Mouse (Mus musculus) mesoderm, embryonic 11.5 days (tissue): ENCODE results near the gene Masp2.

ENCODE experiments used
- DNase-seq: peaks from one replicate; pipeline ENCODE4 v3.0.0-alpha.2; 2012; ENCODE audit warnings: low read depth, low spot score

The Masp2 gene

GRCm38 (mm10) chr4:148635309-148635708, 33.0 kb downstream of the Masp2 start:
- DNase-seq = no peak

- DNase-seq = no peak
Measured at GRCm38 (mm10) chr4:148638302-148638701, 35.9 kb downstream of the Masp2 start.

GRCm38 (mm10) chr4:148639455-148639854, 37.1 kb downstream of the Masp2 start:
- DNase-seq = no peak

DNA sequence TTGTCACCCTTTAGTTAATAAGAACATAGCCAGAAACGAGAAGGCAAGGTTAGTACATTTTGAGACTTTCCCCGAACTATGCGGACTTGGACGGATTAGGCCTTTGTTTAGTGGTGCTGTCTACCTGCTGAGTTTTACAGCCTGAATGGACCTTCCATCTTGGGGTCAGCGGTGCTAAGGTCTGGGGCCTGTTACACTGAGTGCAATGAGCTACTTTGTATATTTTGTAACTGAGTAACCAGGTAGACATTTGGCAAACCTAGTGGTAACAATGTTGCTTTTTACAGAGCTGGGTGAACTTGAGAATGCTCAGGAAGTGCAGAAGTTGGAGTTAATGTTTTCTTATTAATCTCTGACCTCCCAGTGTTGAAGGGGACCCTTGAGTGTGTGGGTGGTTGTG, 38.8 kb downstream of the Masp2 start:
- no peak for DNase-seq

DNA sequence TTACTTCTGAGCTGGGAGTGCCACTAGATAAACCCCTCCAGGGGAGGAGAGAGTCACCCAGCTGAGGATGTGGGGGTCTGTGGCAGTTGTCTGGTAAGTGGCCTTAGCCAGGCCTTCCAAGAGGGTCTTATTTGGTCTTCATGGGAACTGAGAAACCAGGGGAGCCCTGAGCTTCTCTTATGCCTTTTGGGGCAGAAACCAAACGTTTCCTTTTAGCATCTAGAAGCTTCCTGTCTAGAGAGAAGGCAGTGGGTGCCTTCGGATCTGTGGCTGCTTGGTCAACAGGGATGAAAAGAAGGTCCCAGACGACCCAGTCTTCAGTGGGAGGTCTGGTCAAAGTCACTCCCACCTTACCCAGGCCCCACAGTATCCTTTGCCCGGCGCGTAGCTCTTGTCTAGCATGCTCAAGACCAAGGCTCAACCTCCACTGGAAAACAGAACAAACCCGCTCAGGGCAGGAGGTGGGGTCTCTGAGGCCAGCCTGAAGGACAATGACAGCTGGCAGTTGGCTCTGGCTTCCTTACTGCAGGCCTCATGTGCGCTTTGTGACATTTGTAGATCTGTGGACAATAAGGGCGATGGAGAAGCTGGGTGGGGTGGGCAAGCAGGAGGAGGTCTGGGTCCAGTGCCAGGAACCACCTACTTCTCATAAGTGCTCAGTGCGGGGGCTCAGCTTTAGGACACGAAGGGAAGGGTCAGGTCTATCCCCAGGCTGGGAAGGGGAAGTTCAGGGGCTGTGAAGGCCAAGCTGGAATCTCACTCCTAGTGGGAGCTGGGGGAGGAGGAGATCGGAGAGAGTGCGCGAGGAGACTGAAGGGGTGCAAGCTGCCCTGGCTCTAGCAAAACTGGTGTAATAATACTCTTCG, 41.2 kb downstream of the Masp2 start, which contains the start of gene Gm572:
Gene Gm572 (plus strand): TSS at position 27 of the 866 bp plus-strand sequence.
- DNase-seq = no peak

GRCm38 (mm10) chr4:148644157-148644511, 41.8 kb downstream of the Masp2 start:
- DNase-seq = peak; percentile 82

DNA sequence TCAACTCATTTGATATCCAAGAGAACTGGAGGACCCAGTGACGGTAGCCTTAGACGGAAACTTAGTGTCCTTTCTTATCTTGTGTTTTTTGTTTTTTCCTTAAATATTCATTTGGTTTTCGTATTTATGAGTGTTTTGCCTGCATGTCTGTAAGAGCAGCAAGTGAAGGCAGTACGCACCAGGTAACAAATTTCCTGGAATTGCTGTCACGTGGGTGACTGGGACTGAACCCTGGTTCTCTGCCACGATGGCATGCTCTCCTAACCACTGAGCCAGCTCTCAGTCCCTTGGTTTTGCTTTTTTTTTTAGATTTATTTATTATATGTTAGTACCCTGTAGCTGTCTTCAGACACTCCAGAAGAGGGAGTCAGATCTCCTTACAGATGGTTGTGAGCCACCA, 42.6 kb downstream of the Masp2 start:
- no peak for DNase-seq

DNA sequence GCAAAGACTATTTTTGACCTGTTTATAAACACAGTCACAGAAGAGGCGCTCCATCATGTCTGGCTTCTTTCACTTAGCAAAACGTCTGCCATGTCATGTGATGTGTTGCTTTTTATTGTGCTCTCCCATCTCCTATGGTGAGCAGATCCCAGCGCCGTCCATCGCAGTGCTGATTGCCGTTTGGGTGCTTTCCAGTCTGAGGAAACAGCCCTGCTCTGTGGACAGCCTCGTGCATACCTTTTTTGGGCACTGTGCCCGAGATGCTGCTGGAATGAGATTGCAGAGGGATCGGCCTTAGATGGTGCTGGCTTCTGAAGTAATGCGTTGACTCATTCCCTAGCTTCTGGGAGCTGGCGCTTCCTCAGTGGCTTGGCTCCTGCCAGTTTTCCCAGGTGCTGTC, 44.3 kb downstream of the Masp2 start:
- no peak for DNase-seq

DNA sequence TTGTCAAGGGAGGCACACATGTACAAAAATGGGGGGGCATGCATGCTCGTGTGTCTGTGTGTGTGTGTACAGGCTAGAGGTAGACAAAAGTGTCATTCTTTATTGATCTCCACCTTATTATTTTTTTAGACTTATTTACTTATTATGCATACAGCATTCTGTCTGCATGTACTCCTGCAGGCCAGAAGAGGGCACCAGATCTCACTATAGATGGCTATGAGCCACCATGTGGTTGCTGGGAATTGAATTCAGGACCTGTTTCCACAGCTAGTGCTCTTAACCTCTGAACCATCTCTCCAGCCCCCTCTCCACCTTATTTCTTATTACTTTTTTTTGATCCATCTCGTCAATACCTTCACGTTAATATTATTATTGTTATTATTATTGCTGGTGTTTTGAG, 47.0 kb downstream of the Masp2 start:
- no peak for DNase-seq

DNA sequence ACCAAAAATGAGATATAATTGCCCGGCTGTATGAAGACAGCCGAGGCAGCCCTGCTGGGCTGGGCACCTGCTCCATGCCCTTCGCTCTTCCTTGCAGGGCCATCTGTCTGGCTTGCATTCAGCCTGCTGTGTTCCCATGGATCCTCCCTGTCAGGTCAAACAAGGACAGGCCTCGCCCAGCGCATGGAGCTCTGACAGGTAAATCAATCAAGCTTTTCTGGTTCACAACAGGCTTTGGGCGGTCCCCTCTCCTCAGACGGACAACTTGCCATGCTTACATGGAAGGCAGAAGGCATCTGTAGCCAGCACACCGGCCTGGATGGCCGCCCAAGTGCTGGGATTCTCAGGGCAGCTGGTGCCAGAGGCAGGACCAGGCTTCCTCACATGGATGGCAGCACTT, 48.7 kb downstream of the Masp2 start:
- no peak for DNase-seq

- DNase-seq = no peak
Measured at GRCm38 (mm10) chr4:148654701-148655398, 52.5 kb downstream of the Masp2 start.

GRCm38 (mm10) chr4:148656691-148657258, 54.4 kb downstream of the Masp2 start:
- no peak for DNase-seq

GRCm38 (mm10) chr4:148657776-148658175, 55.4 kb downstream of the Masp2 start:
- no peak for DNase-seq

DNA sequence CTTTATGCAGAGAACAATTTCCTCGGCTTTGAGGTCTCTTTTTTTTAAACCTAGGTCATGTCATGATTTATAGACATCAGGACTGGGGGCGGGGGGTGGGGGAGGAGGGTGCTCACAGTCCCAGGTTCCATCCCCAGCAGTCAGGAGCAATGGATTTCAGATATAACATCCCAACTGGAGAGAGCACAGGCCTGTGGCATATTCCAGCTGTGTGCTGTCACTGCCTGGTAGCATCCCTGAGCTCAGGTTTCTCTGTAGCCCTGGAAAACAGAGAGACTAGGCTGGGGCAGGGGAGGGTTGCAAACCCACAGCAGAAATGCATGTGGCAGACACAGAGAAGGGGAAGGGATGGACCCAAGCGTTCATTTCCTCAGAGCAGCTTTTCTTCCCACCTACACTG, 57.8 kb downstream of the Masp2 start:
- DNase-seq = peak; percentile 54

DNA sequence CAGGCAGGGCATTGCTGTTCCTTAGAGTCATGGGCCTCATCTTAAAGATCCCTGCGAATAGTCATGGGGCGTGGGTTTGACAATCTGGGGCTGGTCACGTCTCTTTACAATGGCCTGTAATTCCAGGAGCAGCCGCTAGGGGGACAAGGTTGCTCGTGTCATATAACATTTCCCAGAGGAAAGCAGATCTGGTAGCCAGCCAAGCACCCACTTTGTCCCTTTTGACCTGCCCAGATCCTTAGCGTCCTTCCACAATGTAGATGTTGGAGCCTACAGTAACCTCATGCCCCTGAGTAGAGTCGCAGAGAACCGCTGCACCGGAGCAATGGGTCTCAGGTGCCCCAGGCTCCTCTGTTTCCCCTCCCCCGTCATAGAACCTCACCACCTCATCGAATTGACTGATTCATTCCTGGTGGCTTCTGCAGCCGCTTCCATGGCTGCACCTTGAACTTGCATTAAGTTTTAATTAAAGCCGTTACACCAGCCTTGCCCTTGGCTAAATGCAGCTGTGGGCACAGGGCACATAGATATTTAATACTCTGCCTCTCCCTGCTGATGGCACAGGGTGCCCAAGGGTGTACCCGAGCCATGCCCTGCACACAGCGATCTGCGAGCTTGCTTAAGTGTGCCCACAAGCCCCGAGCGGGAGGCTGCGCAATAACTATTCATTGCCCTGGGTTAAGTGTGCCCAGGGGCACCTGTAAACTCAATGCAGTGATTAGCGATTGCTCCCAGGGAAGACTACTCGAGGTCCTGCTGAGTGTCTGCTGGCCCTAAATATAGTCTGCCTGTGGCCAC, 60.0 kb downstream of the Masp2 start:
- DNase-seq = peak; percentile 79

DNA sequence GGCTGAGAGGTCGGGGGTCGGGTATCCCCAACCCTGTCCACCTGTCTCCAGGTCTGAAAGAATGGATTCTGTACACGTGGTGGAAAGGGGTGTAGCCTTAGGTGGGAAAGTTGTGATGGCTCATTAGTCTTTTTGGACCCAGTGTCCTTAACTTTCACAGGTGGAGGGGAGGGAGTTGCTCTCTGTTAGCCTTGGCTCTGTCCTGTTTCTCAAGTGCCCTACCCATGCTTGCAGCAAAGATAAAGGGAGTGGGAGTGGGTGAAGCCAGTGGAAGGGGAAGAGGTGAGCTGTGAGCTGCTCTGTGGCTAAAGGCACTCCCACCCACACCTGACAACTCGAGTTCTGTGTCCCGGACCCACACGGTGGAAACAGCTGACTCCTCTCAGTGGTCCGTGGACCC, 61.0 kb downstream of the Masp2 start:
- DNase-seq = no peak

GRCm38 (mm10) chr4:148664021-148664420, 61.7 kb downstream of the Masp2 start:
- DNase-seq = no peak
